Comparison of ENCODE assay signal across 16 mouse cellular contexts in genomic region chr2:92903650-92904049, GRCm38 (mm10). TPM values are rescaled to one million over a fixed set of nuclear protein-coding genes. Genes with fewer than 3 reads are reported as not detected.
A peak's percentile ranks its signal among the peaks of the same experiment; 100 is the strongest.
DNase-seq lines count a peak whose midpoint lies in the region; ATAC-seq and TF ChIP-seq lines count a peak whose summit lies in the region.
"Had no signal": no experiment of that assay in that cellular context is flagged by ENCODE, and none has a peak within 500 bp of the region (broad histone marks: within the 10 kb centered on the region; RNA-seq: fewer than 3 reads in every experiment).

No protein-coding gene starts in this region.

- H3K4me1 ChIP-seq in hindbrain, embryonic 10.5 days (replicated peaks): peaks cover 17% of the 10 kb centered on the region
- H3K4me1 ChIP-seq in hindbrain, embryonic 16.5 days (ENCODE audit: control insufficient read depth, insufficient read depth, low read depth, low read length): no peaks in the 10 kb centered on the region
- H3K4me1 ChIP-seq in midbrain, embryonic 13.5 days (replicated peaks): 0 out of 2 replicates have a peak, but pooled peaks cover 6% of the 10 kb centered on the region
- H3K4me1 ChIP-seq in midbrain, embryonic 11.5 days (ENCODE audit: control insufficient read depth, insufficient read depth, low read length): no peaks in the 10 kb centered on the region
- H3K4me1 ChIP-seq in kidney, embryonic 15.5 days: peaks cover 4% of the 10 kb centered on the region; the same call in 1 of the 2 replicates
- H3K4me1 ChIP-seq: embryonic facial prominence, embryonic 10.5 days; embryonic facial prominence, embryonic 12.5 days had no signal

- H3K36me3 ChIP-seq in hindbrain, embryonic 10.5 days: no peaks in the 10 kb centered on the region
- no peaks in the 10 kb centered on the region for H3K36me3 ChIP-seq in hindbrain, embryonic 16.5 days (ENCODE audit: control insufficient read depth, insufficient read depth, low read length)
- no peaks in the 10 kb centered on the region for H3K36me3 ChIP-seq in midbrain, embryonic 13.5 days
- no peaks in the 10 kb centered on the region for H3K36me3 ChIP-seq in midbrain, embryonic 11.5 days (ENCODE audit: control insufficient read depth, insufficient read depth, low read length)
- no peaks in the 10 kb centered on the region for H3K36me3 ChIP-seq in C2C12 (ENCODE audit: control insufficient read depth, insufficient read depth)
- H3K36me3 ChIP-seq in kidney, embryonic 15.5 days: no peaks in the 10 kb centered on the region
- H3K36me3 ChIP-seq: embryonic facial prominence, embryonic 10.5 days; embryonic facial prominence, embryonic 12.5 days; forebrain, embryonic 15.5 days; G1E had no signal

- no peak overlapping the region for H3K4me2 ChIP-seq in hindbrain, embryonic 16.5 days (ENCODE audit: low read length)
- H3K4me2 ChIP-seq in midbrain, embryonic 13.5 days (replicated peaks): no peak overlapping the region
- no peak overlapping the region for H3K4me2 ChIP-seq in midbrain, embryonic 11.5 days
- no peak overlapping the region for H3K4me2 ChIP-seq in kidney, embryonic 15.5 days
- H3K4me2 ChIP-seq: embryonic facial prominence, embryonic 12.5 days; forebrain, embryonic 15.5 days had no signal

- H3K27me3 ChIP-seq in hindbrain, embryonic 10.5 days (ENCODE audit: insufficient read depth, poor library complexity, severe bottlenecking): peaks cover 16% of the 10 kb centered on the region
- H3K27me3 ChIP-seq in hindbrain, embryonic 16.5 days (replicated peaks; ENCODE audit: control insufficient read depth, insufficient read depth, low read length): no peaks in the 10 kb centered on the region; the same call in 1 of the 2 replicates
- H3K27me3 ChIP-seq in midbrain, embryonic 13.5 days: no peaks in the 10 kb centered on the region
- H3K27me3 ChIP-seq in midbrain, embryonic 11.5 days (ENCODE audit: control insufficient read depth, insufficient read depth, low read length): no peaks in the 10 kb centered on the region
- peaks cover 19% of the 10 kb centered on the region for H3K27me3 ChIP-seq in C2C12 (ENCODE audit: control insufficient read depth, insufficient read depth, insufficient read length)
- H3K27me3 ChIP-seq in kidney, embryonic 15.5 days: peaks cover 13% of the 10 kb centered on the region; the same call in 1 of the 2 replicates
- H3K27me3 ChIP-seq: forebrain, embryonic 15.5 days had no signal

- no peaks in the 10 kb centered on the region for H3K9me3 ChIP-seq in hindbrain, embryonic 10.5 days
- H3K9me3 ChIP-seq in hindbrain, embryonic 16.5 days (ENCODE audit: control insufficient read depth, low read length): no peaks in the 10 kb centered on the region
- 0 out of 2 replicates have a peak, but pooled peaks cover 5% of the 10 kb centered on the region for H3K9me3 ChIP-seq in midbrain, embryonic 13.5 days
- no peaks in the 10 kb centered on the region for H3K9me3 ChIP-seq in midbrain, embryonic 11.5 days (ENCODE audit: control insufficient read depth, low read length)
- no peaks in the 10 kb centered on the region for H3K9me3 ChIP-seq in kidney, embryonic 15.5 days (replicated peaks)
- H3K9me3 ChIP-seq: embryonic facial prominence, embryonic 10.5 days; embryonic facial prominence, embryonic 12.5 days; forebrain, embryonic 15.5 days; G1E had no signal

- no peak overlapping the region for H3ac ChIP-seq in C2C12 (ENCODE audit: control insufficient read depth, insufficient read length, low read depth)

- 0 out of 2 replicates have a peak overlapping the region, but pooled peaks have one; percentile 10 for H3K27ac ChIP-seq in hindbrain, embryonic 10.5 days
- H3K27ac ChIP-seq in hindbrain, embryonic 16.5 days (ENCODE audit: low read depth, low read length): no peak overlapping the region
- H3K27ac ChIP-seq in midbrain, embryonic 13.5 days: 0 out of 2 replicates have a peak overlapping the region, but pooled peaks have one; percentile 27
- no peak overlapping the region for H3K27ac ChIP-seq in midbrain, embryonic 11.5 days (ENCODE audit: low read depth, low read length)
- H3K27ac ChIP-seq in kidney, embryonic 15.5 days: no peak overlapping the region
- H3K27ac ChIP-seq: embryonic facial prominence, embryonic 10.5 days; embryonic facial prominence, embryonic 12.5 days; forebrain, embryonic 15.5 days had no signal

- TF ChIP-seq CTCF in C2C12 (IDR thresholded peaks at IDR 0.05; ENCODE audit: control insufficient read depth, insufficient read depth, insufficient read length): no peak

- no peak overlapping the region for H3K4me3 ChIP-seq in hindbrain, embryonic 10.5 days
- H3K4me3 ChIP-seq in hindbrain, embryonic 16.5 days (ENCODE audit: low read length): no peak overlapping the region
- H3K4me3 ChIP-seq in midbrain, embryonic 13.5 days (replicated peaks): no peak overlapping the region
- no peak overlapping the region for H3K4me3 ChIP-seq in midbrain, embryonic 11.5 days (ENCODE audit: low read depth, low read length)
- no peak overlapping the region for H3K4me3 ChIP-seq in C2C12 (ENCODE audit: insufficient read depth, poor library complexity, severe bottlenecking)
- no peak overlapping the region for H3K4me3 ChIP-seq in kidney, embryonic 15.5 days (replicated peaks)
- H3K4me3 ChIP-seq: embryonic facial prominence, embryonic 10.5 days; embryonic facial prominence, embryonic 12.5 days; forebrain, embryonic 15.5 days had no signal

- no peaks in the 10 kb centered on the region for H3K79me3 ChIP-seq in C2C12 (ENCODE audit: low read depth)

- no peak overlapping the region for H3K9ac ChIP-seq in hindbrain, embryonic 16.5 days (ENCODE audit: low read depth, low read length)
- H3K9ac ChIP-seq in midbrain, embryonic 13.5 days (replicated peaks): no peak overlapping the region
- H3K9ac ChIP-seq in midbrain, embryonic 11.5 days (ENCODE audit: low read length): no peak overlapping the region
- H3K9ac ChIP-seq in kidney, embryonic 15.5 days: no peak overlapping the region
- H3K9ac ChIP-seq: embryonic facial prominence, embryonic 12.5 days; forebrain, embryonic 15.5 days; forebrain, postnatal 0 days had no signal

- no peak for DNase-seq in hindbrain, embryonic 10.5 days (ENCODE audit: low spot score)
- DNase-seq in midbrain, embryonic 11.5 days (ENCODE audit: low spot score, missing footprints): no peak
- DNase-seq in MN1 (ENCODE audit: low spot score): peak; percentile 10
- DNase-seq in adrenal gland, postnatal 14 days: no peak
- DNase-seq: cerebellum, adult 11-12 months had no signal

- WGBS in hindbrain, embryonic 10.5 days: 78% methylated on average over 13 of the region's 13 CpGs
- WGBS in hindbrain, embryonic 16.5 days: 78% methylated on average over 13 of the region's 13 CpGs
- 76% methylated on average over 13 of the region's 13 CpGs for WGBS in midbrain, embryonic 13.5 days
- WGBS in midbrain, embryonic 11.5 days: 83% methylated on average over 13 of the region's 13 CpGs
- 72% methylated on average over 13 of the region's 13 CpGs for WGBS in kidney, embryonic 15.5 days

- ATAC-seq in hindbrain, embryonic 16.5 days: no peak
- ATAC-seq in midbrain, embryonic 13.5 days: 0 out of 2 replicates have a peak, but pooled peaks have one; percentile 10
- no peak for ATAC-seq in midbrain, embryonic 11.5 days (ENCODE audit: low FRiP score)
- ATAC-seq in kidney, embryonic 15.5 days (replicated peaks; ENCODE audit: low FRiP score): no peak
- ATAC-seq: CD4-positive, CD25-positive, alpha-beta regulatory T cell, adult 4 months had no signal

- H3K79me2 ChIP-seq in C2C12 (ENCODE audit: control insufficient read depth, insufficient read depth): no peaks in the 10 kb centered on the region

TF ChIP-seq in C2C12, 6 proteins besides CTCF, POLR2A, EP300 and RAD21:
- TF ChIP-seq CEBPB (IDR thresholded peaks at IDR 0.05; ENCODE audit: low read depth): no peak
- TF ChIP-seq USF1 (IDR thresholded peaks at IDR 0.05; ENCODE audit: low read depth): peak; percentile 82
- no peak for TF ChIP-seq MYOG (IDR thresholded peaks at IDR 0.05; ENCODE audit: control insufficient read depth, extremely low read depth, insufficient read length)
- TF ChIP-seq MYOD1 (IDR thresholded peaks at IDR 0.05; ENCODE audit: control insufficient read depth, insufficient read length, low read depth): no peak
- TF ChIP-seq FOSL1 (IDR thresholded peaks at IDR 0.05; ENCODE audit: insufficient read depth, low read length, poor library complexity, severe bottlenecking): no peak
- no peak for TF ChIP-seq MAX (IDR thresholded peaks at IDR 0.05)
TF ChIP-seq in C2C12: peak in this region for 1.

RNA-seq across cellular contexts. Expression of gene Syt13, which starts 11.2 kb away (rescaled TPM):
- polyA plus RNA-seq in hindbrain, embryonic 10.5 days (2016; fragmentation: Nextera tagmentation; extraction: Ambion mirVana): 20.1 and 20.4 TPM in 2 replicates
- polyA plus RNA-seq in hindbrain, embryonic 16.5 days (2015; fragmentation: Nextera tagmentation; extraction: Ambion mirVana): 61.7 and 66.6 TPM in 2 replicates
- polyA plus RNA-seq in midbrain, embryonic 13.5 days (2015; fragmentation: Nextera tagmentation; extraction: Ambion mirVana): 62.3 and 99.1 TPM in 2 replicates
- polyA plus RNA-seq in midbrain, embryonic 11.5 days (2014; fragmentation: Nextera tagmentation; extraction: Ambion mirVana): 14.7 TPM in 2 replicates
- polyA plus RNA-seq in C2C12 (2012; fragmentation: generic; extraction: Trizol): 125 TPM
- polyA plus RNA-seq in kidney, embryonic 15.5 days (2015; fragmentation: Nextera tagmentation; extraction: Ambion mirVana): 4.4 and 6.5 TPM in 2 replicates
- total RNA-seq in adrenal gland, postnatal 14 days (2021): 1.0 and 1.6 TPM in 2 replicates
- total RNA-seq: CH12.LX had no signal
- polyA plus RNA-seq: CD4-positive, CD25-positive, alpha-beta regulatory T cell, adult 4 months; G1E had no signal

Comparison
In these comparisons a context has a peak if more than half of its experiments do, and no peak if none do; other contexts are left out.
1. H3K27ac ChIP-seq: peak in hindbrain, embryonic 10.5 days (single experiment) and midbrain, embryonic 13.5 days (single experiment); none in hindbrain, embryonic 16.5 days (single experiment), midbrain, embryonic 11.5 days (single experiment) and kidney, embryonic 15.5 days (single experiment).